Mouse (Mus musculus) megakaryocyte, embryonic 14.5 days (primary cell): ENCODE measurements around the gene Ces2c. TPM values are rescaled to one million over a fixed set of nuclear protein-coding genes. Genes with fewer than 3 reads are reported as not detected.

Experiments used
- H3K27me3 ChIP-seq: replicated peaks from 2 replicates; pipeline ENCODE3; 2012; ENCODE audit warnings: inconsistent platforms
- H3K36me3 ChIP-seq: replicated peaks from 2 replicates; pipeline ENCODE3; 2012; ENCODE audit warnings: low read length, inconsistent platforms, mixed read lengths
- H3K4me1 ChIP-seq: 2 replicates; pipeline ENCODE4 v1.6.1; 2012; ENCODE audit warnings: inconsistent platforms
- H3K4me3 ChIP-seq: replicated peaks from 2 replicates; pipeline ENCODE3; 2012; ENCODE audit warnings: moderate library complexity, mild to moderate bottlenecking, inconsistent platforms
- H3K9me3 ChIP-seq: 2 replicates; pipeline ENCODE4 v1.6.1; 2012; ENCODE audit warnings: inconsistent platforms
- FLI1 ChIP-seq: IDR thresholded peaks from 2 replicates; pipeline ENCODE4 v1.6.1; 2012; ENCODE audit warnings: low read length, inconsistent platforms, mixed read lengths
- GATA1 ChIP-seq: IDR thresholded peaks from 3 replicates; pipeline ENCODE4 v1.6.1; 2012; ENCODE audit warnings: mixed read lengths, low read length, inconsistent platforms, borderline replicate concordance
- polyA plus RNA-seq: library from polyadenylated mRNA; stranded (reverse); fragments of >175 nt; gene quantifications from 2 replicates; pipeline ENCODE4 v1.2.3, GENCODE M21; 2012; ENCODE audit warnings: low replicate concordance; ENCODE audit not compliant: insufficient read depth

Gene Ces2c
- polyA plus RNA-seq, 1 experiment: not detected

GRCm38 (mm10) chr8:104901746-104902145 lies 54.9 kb downstream of the Ces2c start:
- H3K9me3 ChIP-seq: no peaks in the 10 kb centered on the region
- no peaks in the 10 kb centered on the region for H3K27me3 ChIP-seq
- TF ChIP-seq FLI1 (no peak), GATA1 (no peak)
- no peak overlapping the region for H3K4me3 ChIP-seq
- H3K4me1 ChIP-seq: no peaks in the 10 kb centered on the region
- no peaks in the 10 kb centered on the region for H3K36me3 ChIP-seq

Other genes with a start within 250 kb of the Ces2c start
- gene Cdh16, start 222.7 kb upstream of the Ces2c start, polyA plus RNA-seq: not detected in 2 replicates
- 2.2 TPM in 1 of 2 replicates, not detected in the other for gene Rrad, start 215.7 kb upstream of the Ces2c start, polyA plus RNA-seq
- 39.8 and 119 TPM in 2 replicates for gene Ciao2b, start 205.1 kb upstream of the Ces2c start, polyA plus RNA-seq
- gene Ces2a, start 113.1 kb upstream of the Ces2c start, polyA plus RNA-seq: not detected in 2 replicates
- not detected in 2 replicates for gene Ces2b, start 15.5 kb upstream of the Ces2c start, polyA plus RNA-seq
- gene Ces2e, start 79.2 kb downstream of the Ces2c start, polyA plus RNA-seq: 0.20 TPM in 1 of 2 replicates, not detected in the other
- 0.01 TPM in 1 of 2 replicates, not detected in the other for gene Ces2f, start 100.3 kb downstream of the Ces2c start, polyA plus RNA-seq
- gene Ces2g, start 114.7 kb downstream of the Ces2c start, polyA plus RNA-seq: 0.11 TPM in 1 of 2 replicates, not detected in the other
- gene Ces2h, start 153.8 kb downstream of the Ces2c start, polyA plus RNA-seq: not detected in 2 replicates
- gene Ces3a, start 201.5 kb downstream of the Ces2c start, polyA plus RNA-seq: not detected in 2 replicates
- not detected in 2 replicates for gene Ces3b, start 236.7 kb downstream of the Ces2c start, polyA plus RNA-seq